Mouse (Mus musculus) bone marrow macrophage, adult 2 months (primary cell): ENCODE measurements around the gene Ano10. TPM values are rescaled to one million over a fixed set of nuclear protein-coding genes. Genes with fewer than 3 reads are reported as not detected.

Source experiments
- H3K27ac ChIP-seq: 2 replicates; pipeline ENCODE4 v1.5.1; 2012; ENCODE audit warnings: low read depth, low read length; ENCODE audit not compliant: insufficient read depth
- H3K4me1 ChIP-seq: 2 replicates; pipeline ENCODE4 v1.6.1; 2012; ENCODE audit warnings: low read length; ENCODE audit not compliant: control insufficient read depth, insufficient read depth
- H3K4me3 ChIP-seq: 2 replicates; pipeline ENCODE4 v1.5.1; 2012; ENCODE audit warnings: mild to moderate bottlenecking, low read length, moderate library complexity; ENCODE audit not compliant: insufficient read depth
- CTCF ChIP-seq: IDR thresholded peaks from 2 replicates; pipeline ENCODE4 v1.5.1; 2012; ENCODE audit warnings: low read depth, mild to moderate bottlenecking, low read length, moderate library complexity
- POLR2A ChIP-seq: IDR thresholded peaks from 2 replicates; pipeline ENCODE4 v1.6.1; 2012; ENCODE audit warnings: mild to moderate bottlenecking, low read depth, low read length, borderline replicate concordance
- polyA plus RNA-seq: library from polyadenylated mRNA; stranded (reverse); fragments of >200 nt; gene quantifications from 2 replicates; pipeline ENCODE4 v1.2.4, GENCODE M21; 2012; ENCODE audit not compliant: missing spikeins, insufficient read depth, insufficient read length

Ano10 gene
- polyA plus RNA-seq, 1 experiment = 24.7 TPM

DNA sequence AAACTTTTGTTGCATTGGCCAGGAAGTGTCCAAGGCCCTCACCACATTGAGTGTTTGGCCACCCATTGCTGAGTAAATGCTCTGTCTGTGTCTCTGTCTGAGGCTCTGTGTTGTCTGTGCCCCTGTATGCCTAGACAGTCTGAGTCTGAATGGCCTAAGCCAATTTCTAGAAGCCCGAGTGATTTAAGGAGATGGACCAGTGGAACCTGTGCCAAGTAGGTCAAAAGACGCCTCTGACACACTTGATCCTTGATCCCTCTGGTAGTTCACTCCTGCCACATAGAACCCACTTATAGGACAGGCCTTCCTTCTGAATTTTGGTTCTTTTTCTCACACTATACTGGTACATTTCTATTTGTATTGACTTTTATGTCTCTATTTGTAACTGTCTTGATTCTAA is 17.6 kb downstream of the Ano10 start:
- TF ChIP-seq CTCF (no peak), POLR2A (no peak)
- no peaks in the 10 kb centered on the region for H3K4me1 ChIP-seq
- H3K4me3 ChIP-seq = no peak overlapping the region
- H3K27ac ChIP-seq = no peak overlapping the region

GRCm38 (mm10) chr9:122276134-122276533 is 18.1 kb downstream of the Ano10 start:
- no peak overlapping the region for H3K4me3 ChIP-seq
- no peaks in the 10 kb centered on the region for H3K4me1 ChIP-seq
- TF ChIP-seq POLR2A (no peak), CTCF (no peak)
- H3K27ac ChIP-seq = no peak overlapping the region

GRCm38 (mm10) chr9:122274346-122274745 is 19.9 kb downstream of the Ano10 start:
- Histone ChIP-seq H3K4me3 (no peak overlapping the region), H3K27ac (no peak overlapping the region), H3K4me1 (no peaks in the 10 kb centered on the region)
- TF ChIP-seq POLR2A (no peak), CTCF (no peak)

DNA sequence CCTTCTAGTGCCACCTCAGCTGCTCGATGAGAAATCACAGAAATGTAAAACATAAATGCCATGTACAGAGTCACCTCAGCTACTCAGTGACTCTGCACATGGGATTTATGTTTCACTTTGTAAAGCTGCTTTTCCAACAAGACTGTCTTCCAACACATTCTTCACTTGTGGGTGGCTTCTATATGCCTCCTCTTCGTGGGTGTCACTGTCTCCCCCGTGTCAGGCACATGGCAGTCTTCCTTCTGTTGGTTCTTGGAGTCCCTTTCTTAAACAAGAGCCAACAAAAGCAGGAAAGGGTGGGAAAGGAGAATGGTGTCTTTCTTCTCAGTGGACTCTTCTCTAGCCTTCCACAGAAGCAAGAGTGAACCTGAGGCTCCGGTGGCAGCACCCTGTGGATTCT is 20.3 kb downstream of the Ano10 start:
- no peak for TF ChIP-seq CTCF
- TF ChIP-seq POLR2A = no peak
- no peak overlapping the region for H3K27ac ChIP-seq
- no peaks in the 10 kb centered on the region for H3K4me1 ChIP-seq
- no peak overlapping the region for H3K4me3 ChIP-seq

DNA sequence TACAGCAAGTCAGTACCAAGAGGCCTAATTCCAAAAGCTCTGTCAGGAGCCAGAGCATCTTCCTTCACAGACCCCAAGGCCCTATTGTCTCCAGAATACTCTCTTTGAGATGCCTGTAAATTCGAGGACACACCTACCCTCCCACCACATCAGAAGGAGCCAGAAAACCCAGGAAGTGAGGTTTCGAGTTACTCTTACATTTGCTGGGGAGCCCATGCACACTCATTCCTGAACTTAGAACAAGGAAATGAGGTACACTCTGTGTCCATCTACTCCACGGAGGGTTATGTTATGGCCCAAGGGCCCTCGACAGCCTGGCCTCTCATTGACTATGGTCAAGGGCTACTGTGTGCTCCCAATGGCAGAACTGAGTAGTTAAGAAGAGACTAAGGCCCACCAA is 22.4 kb downstream of the Ano10 start:
- TF ChIP-seq POLR2A (no peak), CTCF (no peak)
- Histone ChIP-seq H3K4me1 (no peaks in the 10 kb centered on the region), H3K27ac (no peak overlapping the region), H3K4me3 (no peak overlapping the region)

DNA sequence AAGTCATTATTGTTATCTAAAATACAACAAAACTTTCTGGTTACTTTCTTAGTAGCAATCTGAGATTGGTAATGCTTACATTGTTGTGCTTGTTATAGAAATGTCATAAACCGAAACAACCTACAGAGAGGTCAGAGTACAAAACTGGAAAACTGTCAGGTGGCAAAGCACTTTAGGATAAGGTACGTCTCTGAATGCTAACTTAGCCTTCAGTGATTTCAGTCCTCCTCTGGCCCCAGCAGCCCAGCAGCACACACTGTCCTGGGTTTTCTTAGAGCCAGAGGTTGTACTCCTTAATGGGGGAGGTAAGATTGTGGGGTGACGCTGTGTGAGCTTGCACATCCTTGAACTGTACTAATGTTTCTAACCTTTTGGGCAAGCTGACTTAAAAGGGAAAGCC is 22.9 kb downstream of the Ano10 start:
- H3K4me1 ChIP-seq = no peaks in the 10 kb centered on the region
- TF ChIP-seq CTCF = no peak
- no peak for TF ChIP-seq POLR2A
- H3K27ac ChIP-seq = no peak overlapping the region
- H3K4me3 ChIP-seq = no peak overlapping the region

GRCm38 (mm10) chr9:122270913-122271312 is 23.3 kb downstream of the Ano10 start:
- Histone ChIP-seq H3K27ac (no peak overlapping the region), H3K4me3 (no peak overlapping the region), H3K4me1 (no peaks in the 10 kb centered on the region)
- no peak for TF ChIP-seq POLR2A
- no peak for TF ChIP-seq CTCF

DNA sequence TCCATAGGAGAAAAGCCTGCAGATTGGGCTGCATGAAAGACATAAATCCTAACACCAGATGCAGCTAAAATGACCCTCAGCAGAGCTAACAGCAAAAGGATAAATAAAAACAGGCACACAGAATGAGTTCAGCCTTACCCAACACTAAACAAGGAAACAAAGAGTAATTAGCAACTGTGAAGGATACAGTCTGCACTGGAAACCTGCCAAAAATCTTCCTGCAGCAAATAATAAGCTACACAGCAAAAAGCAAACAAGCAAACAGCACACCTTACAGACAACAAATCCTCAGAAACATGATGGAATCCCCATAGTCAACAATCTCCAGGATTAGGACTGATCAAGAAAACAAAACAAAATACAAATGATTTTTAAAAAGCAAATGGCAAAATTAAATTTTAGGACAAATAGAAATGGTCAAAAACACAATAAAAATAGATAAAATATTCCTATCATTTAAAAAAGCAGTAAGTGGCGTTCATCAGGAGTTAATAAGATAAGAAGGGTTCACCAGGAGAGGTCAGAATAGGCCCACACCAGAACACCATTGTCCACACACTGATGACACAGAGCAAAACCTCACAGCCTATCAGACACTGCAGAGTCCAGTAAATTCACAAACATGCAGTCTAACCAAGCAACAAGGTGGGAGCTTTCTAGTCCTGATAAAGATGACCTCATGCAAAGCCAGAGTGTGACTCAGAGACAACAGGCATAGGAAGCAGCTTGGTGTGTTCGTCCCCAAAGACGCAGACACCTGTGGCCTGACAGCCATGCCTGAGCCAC is 24.8 kb downstream of the Ano10 start:
- TF ChIP-seq CTCF (no peak), POLR2A (no peak)
- H3K27ac ChIP-seq = no peak overlapping the region
- no peaks in the 10 kb centered on the region for H3K4me1 ChIP-seq
- H3K4me3 ChIP-seq = no peak overlapping the region

DNA sequence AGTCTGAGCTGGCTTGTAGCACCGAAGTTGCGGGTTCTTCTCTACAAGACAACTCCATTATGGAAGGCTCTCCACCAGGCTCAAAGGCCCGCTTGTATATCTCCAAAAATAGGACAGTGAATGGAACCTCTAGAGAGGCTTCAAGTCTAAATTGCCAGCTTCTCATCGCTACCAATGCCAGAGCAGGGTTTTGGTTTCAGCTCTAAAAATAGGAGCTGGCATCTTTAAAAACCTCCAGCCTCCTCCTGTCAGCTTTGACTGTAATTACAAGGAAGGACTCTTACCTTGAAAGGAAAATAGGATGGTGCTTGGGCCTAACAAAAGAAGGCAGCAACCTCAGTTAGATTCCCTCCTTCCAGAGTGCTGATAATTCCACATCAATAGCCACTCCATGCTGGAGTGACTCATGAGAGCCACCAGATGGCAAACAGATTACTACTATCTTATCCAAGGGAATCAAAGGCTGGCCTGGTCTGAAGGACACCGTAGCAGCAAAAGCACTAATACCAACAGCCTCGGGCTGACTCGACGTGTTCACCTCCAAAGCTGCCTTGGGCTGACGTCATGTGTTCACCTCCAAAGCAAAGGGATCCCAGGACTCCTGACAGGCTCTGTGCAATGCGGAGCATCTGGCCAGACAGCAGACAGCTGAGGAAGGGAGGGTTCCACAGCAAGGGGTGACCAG is 28.6 kb downstream of the Ano10 start:
- TF ChIP-seq POLR2A (no peak), CTCF (no peak)
- no peak overlapping the region for H3K4me3 ChIP-seq
- H3K4me1 ChIP-seq = no peaks in the 10 kb centered on the region
- H3K27ac ChIP-seq = no peak overlapping the region

- TF ChIP-seq CTCF = no peak
- no peak for TF ChIP-seq POLR2A
- Histone ChIP-seq H3K4me1 (no peaks in the 10 kb centered on the region), H3K4me3 (no peak overlapping the region), H3K27ac (no peak overlapping the region)
Observed at GRCm38 (mm10) chr9:122263140-122263539, 31.1 kb downstream of the Ano10 start.
